Mouse (Mus musculus) Patski (cell line): ENCODE results near the gene 3100002H09Rik. TPM values are rescaled to one million over a fixed set of nuclear protein-coding genes. Genes with fewer than 3 reads are reported as not detected.

Source experiments
- ATAC-seq: fragments of 100-300 bp; one replicate; pipeline ENCODE4 v1.8.0; 2021
- CTCF ChIA-PET: fragments of 350-600 bp; sonication (Branson Sonifier 250); formaldehyde crosslinking; loops from one replicate; lab custom pipeline; 2022; ENCODE audit warnings: inconsistent platforms; lab: Charles Lee
- POLR2A ChIA-PET: fragments of 350-600 bp; sonication (Branson Sonifier 250); formaldehyde crosslinking; loops from one replicate; lab custom pipeline; 2022; ENCODE audit warnings: antibody characterized with exemption, inconsistent platforms; lab: Charles Lee
- DNase-seq: peaks from one replicate; pipeline ENCODE4 v3.0.0-alpha.2; 2011; ENCODE audit warnings: low read depth, low spot score
- H3K27me3 ChIP-seq: fragments of 371-371 bp; one replicate; pipeline ENCODE4 v1.5.1; 2021
- CTCF ChIP-seq: fragments of 100-300 bp; IDR thresholded peaks from one replicate; pipeline ENCODE4 v1.5.1; 2021
- in situ Hi-C: fragments of 300-500 bp; cut with MboI; formaldehyde crosslinking; loops from 3 replicates; pipeline ENCODE4 v1.11.1; 2018; ENCODE audit warnings: low pct_unique_long_range_greater_than_20kb, mixed read lengths
- polyA plus RNA-seq: library from polyadenylated mRNA; unstranded; gene quantifications from one replicate; pipeline ENCODE4 v1.2.3, GENCODE M21; 2021

Gene 3100002H09Rik
- polyA plus RNA-seq, 1 experiment from 2014 or later, result not detected

DNA sequence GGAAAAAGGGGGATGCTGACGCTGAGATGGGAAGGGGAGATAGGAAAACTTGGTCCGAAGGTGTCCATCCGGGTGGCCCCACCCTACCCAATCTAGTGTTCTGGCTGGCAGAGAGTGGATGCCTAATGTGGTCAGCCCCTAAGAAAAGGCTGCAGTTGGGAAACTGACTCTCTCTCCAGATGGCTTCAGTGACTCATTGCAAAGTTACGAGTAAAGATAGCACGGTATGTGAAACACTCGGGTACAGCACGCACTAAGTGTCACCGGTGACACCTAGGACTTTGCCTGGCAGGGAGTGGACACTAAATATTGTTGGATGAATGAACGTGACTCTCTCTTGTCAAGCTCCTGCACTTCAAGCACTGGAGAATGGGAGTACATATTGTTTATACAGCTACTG is 33.3 kb upstream of the 3100002H09Rik start:
- ChIA-PET CTCF (no interaction called here), POLR2A (no interaction called here)
- in situ Hi-C loops, result no loop called here
- no peak for TF ChIP-seq CTCF
- DNase-seq (no peak), ATAC-seq (no peak)
- no peaks in the 10 kb centered on the region for H3K27me3 ChIP-seq

GRCm38 (mm10) chr4:124639715-124640114 is 29.1 kb upstream of the 3100002H09Rik start:
- in situ Hi-C loops, result no loop called here
- ATAC-seq (no peak), DNase-seq (no peak)
- POLR2A ChIA-PET, result no interaction called here
- no peak for TF ChIP-seq CTCF
- peaks cover 4% of the 10 kb centered on the region for H3K27me3 ChIP-seq
- CTCF ChIA-PET, result no interaction called here

- in situ Hi-C loops, result no loop called here
- CTCF ChIA-PET, result no interaction called here
- H3K27me3 ChIP-seq, result peaks cover 4% of the 10 kb centered on the region
- POLR2A ChIA-PET, result no interaction called here
- DNase-seq (no peak), ATAC-seq (peak; percentile 62)
- no peak for TF ChIP-seq CTCF
Observed at GRCm38 (mm10) chr4:124633281-124633680, 22.7 kb upstream of the 3100002H09Rik start.

- ATAC-seq (no peak), DNase-seq (no peak)
- TF ChIP-seq CTCF, result no peak
- in situ Hi-C loops, result no loop called here
- CTCF ChIA-PET, result no interaction called here
- POLR2A ChIA-PET, result no interaction called here
- peaks cover 4% of the 10 kb centered on the region for H3K27me3 ChIP-seq
Observed at GRCm38 (mm10) chr4:124632856-124633255, 22.3 kb upstream of the 3100002H09Rik start.

DNA sequence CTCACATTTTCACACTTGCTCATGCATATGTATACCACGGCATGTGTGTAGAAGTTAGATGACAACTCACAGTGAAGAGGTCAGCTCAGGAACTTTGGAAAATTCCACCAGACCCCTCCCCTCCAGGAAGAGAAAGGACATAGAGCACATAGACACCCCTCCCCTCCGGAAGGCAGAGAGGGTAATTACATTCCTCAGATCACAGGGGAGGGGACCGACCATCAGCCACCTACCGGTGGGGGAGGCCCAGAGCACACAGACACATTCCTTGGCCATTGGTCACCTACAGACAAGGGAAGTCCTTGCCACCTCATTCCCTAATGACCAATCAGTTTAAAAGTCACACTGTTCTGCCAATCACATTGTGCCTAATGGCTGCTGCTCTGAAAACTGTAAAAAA is 20.9 kb upstream of the 3100002H09Rik start:
- no peak for ATAC-seq
- in situ Hi-C loops, result no loop called here
- ChIA-PET POLR2A (no interaction called here), CTCF (no interaction called here)
- peaks cover 4% of the 10 kb centered on the region for H3K27me3 ChIP-seq
- no peak for TF ChIP-seq CTCF
- no peak for DNase-seq

DNA sequence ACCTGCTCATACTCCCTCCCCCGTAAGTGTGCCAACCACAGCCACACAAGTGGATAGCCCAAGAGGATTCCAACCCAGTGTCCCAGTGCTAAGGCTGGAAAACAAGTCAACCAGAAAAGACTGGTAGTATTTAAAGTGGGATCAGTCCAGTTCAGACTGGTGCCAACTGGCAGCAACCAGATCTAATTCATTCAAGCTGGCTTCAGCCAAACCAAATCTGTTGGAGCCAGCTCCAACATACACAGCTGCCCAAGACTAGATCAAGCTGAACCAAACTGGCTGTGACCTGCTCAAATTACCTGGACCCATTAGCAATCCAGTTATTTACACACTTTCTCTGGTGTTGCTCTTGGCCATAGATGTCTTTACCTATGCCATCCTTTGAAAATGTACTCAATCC is 16.2 kb upstream of the 3100002H09Rik start:
- ChIA-PET CTCF (interaction anchor here (1.3 kb wide), 1 partner anchor 23 kb away, joined by 4 read pairs; no protein-coding TSS in a partner anchor), POLR2A (interaction anchor here (0.7 kb wide), 1 partner anchor 918 kb away, joined by 3 read pairs; no protein-coding TSS in a partner anchor)
- TF ChIP-seq CTCF, result no peak
- H3K27me3 ChIP-seq, result no peaks in the 10 kb centered on the region
- in situ Hi-C loops, result no loop called here
- ATAC-seq (no peak), DNase-seq (no peak)

DNA sequence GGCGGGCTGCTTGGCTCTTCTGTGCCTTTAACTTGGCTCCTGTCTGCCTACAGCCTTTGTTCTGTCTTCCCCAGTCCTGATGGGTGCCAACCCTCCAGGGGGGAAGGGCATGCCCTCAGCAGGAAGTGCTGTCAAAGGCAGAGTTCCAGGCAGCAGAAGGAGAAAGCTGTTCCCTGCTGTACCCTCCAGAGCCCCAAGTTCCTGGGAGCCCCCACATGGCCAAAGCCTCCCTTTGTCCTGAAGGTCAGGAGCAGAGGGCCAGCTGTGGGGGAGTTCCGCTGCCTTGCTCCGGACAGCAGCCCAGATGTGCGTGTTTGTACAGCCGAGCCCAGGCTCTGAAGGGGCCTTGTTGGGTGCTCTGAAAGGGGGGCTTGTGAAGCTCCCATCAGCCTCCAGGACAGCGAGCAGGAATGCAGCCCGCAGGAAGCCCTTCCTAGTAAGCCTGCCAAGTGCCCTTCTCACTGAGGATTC is 13.5 kb upstream of the 3100002H09Rik start:
- no peak for DNase-seq
- CTCF ChIA-PET, result no interaction called here
- no peak for TF ChIP-seq CTCF
- in situ Hi-C loops, result no loop called here
- H3K27me3 ChIP-seq, result no peaks in the 10 kb centered on the region
- POLR2A ChIA-PET, result no interaction called here
- no peak for ATAC-seq

- no peak for ATAC-seq
- CTCF ChIA-PET, result interaction anchor here (1.2 kb wide), 1 partner anchor 13 kb away, joined by 3 read pairs; no protein-coding TSS in a partner anchor
- TF ChIP-seq CTCF, result no peak
- in situ Hi-C loops, result no loop called here
- no peak for DNase-seq
- POLR2A ChIA-PET, result no interaction called here
- peaks cover 3% of the 10 kb centered on the region for H3K27me3 ChIP-seq
Observed at GRCm38 (mm10) chr4:124622566-124622965, 12.0 kb upstream of the 3100002H09Rik start.

DNA sequence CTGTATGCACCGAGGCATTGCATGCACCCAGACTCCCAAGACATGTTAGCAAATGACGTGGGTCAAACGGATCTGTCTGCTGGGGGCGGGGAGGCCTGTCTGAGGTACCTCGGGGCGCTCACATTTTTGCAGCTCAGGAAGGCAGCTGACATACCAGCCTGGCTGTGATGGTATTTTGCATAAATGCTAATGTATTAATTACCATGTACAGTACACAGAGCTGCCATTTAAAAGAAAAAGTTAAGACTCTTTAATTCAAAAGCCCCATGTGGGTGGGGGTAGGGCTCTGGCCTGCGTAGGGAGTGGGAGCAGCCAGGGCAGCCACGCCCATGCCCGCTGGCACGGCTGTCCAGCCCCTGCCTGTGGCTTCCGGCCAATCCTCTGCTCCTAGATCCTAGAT is 10.8 kb upstream of the 3100002H09Rik start:
- in situ Hi-C loops, result no loop called here
- CTCF ChIA-PET, result no interaction called here
- POLR2A ChIA-PET, result no interaction called here
- peaks cover 3% of the 10 kb centered on the region for H3K27me3 ChIP-seq
- no peak for TF ChIP-seq CTCF
- no peak for ATAC-seq
- DNase-seq, result no peak

GRCm38 (mm10) chr4:124618599-124618998 is 8.0 kb upstream of the 3100002H09Rik start:
- H3K27me3 ChIP-seq, result peaks cover 3% of the 10 kb centered on the region
- CTCF ChIA-PET, result no interaction called here
- no peak for DNase-seq
- POLR2A ChIA-PET, result no interaction called here
- in situ Hi-C loops, result no loop called here
- TF ChIP-seq CTCF, result no peak
- ATAC-seq, result no peak

- ChIA-PET CTCF (interaction anchor here (1.3 kb wide), 1 partner anchor 41 kb away, joined by 3 read pairs; no protein-coding TSS in a partner anchor), POLR2A (interaction anchor here (0.6 kb wide), 2 partner anchors 9 to 14 kb away, joined by 3 to 6 read pairs; no protein-coding TSS in a partner anchor)
- peaks cover 3% of the 10 kb centered on the region for H3K27me3 ChIP-seq
- no peak for TF ChIP-seq CTCF
- DNase-seq (no peak), ATAC-seq (no peak)
- in situ Hi-C loops, result no loop called here
Observed at GRCm38 (mm10) chr4:124616636-124617035, 6.0 kb upstream of the 3100002H09Rik start.

DNA sequence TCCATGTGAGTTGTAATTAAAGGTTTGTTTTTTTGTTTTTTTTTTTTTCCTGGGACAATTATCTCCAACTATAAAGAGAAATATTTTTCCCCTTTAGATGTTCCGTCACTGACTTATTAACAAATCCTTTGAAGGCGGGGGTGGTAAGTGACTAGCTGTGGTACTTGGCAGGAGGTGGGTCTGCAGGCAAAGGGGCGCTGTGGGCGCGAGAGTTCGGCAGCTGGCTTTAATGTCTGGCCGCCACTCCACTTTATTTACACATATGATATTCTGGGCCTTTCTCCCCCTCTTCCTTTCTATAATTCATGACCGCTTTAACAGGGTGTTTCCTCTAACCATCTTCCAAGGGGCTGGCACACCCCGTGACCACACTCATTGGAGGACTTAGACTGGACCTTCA is 5.4 kb upstream of the 3100002H09Rik start:
- ATAC-seq (no peak), DNase-seq (no peak)
- TF ChIP-seq CTCF, result no peak
- ChIA-PET POLR2A (no interaction called here), CTCF (no interaction called here)
- H3K27me3 ChIP-seq, result peaks cover 3% of the 10 kb centered on the region
- in situ Hi-C loops, result no loop called here
